Mouse (Mus musculus) kidney, adult 18-20 months (tissue): Measurements from ENCODE around the gene Pkhd1.

Experiments used
- DNase-seq: peaks from one replicate; pipeline ENCODE4 v3.0.0; 2021

The Pkhd1 gene

DNA sequence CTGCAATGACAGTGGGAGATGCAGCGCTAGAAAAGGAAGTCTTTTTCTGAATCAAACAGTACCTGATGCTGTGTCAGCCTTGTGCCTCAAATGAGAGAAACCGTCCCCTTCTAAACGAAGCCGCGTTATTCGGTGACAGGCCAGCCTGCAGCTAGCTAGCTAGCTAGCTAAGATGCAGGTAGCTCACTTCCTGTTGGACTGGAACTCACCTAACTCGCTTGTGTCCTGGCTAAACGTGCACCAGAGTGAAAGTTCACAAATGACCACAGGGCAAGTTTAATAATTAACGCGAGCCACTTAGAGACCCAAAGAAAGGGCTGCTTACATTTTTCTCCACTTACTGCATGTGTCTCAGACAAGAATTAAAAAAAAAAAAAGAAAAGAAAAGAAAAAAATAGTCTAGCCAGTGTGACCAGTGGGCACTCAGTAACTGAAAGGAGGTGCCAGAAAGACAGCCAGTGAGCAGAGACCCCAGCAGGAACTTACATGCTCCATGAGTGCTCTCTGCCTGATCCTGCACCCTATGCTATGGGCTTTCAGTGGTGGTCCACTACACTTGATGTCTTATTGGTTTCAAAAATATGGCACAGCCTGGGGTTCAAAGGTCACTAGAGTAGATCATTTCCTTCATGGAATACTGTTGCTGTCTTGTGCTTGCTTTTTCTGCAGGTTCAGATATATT lies at the start of gene Pkhd1:
Gene Pkhd1, minus strand, starts transcription at position 216 of the 682 bp plus-strand sequence.
- peak; percentile 73 for DNase-seq

DNA sequence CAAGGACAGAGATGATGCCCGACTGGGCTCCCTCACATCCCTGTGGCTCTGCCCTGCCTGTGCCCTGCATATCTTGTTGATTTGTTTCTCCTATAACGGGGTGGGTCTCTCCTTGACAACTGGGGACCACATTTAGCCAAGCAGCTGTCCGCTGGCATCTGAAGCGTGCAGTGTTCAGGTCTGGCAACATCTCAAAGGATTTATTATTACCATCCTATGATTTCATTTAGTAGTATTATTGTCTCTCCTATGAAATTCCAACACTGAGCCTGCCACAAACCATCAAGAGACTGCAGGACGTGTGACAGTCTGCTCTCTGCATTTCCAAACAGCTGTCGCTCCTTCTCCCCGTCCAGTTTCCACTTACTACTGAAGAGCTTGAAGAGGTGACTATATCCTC lies 49.7 kb upstream of the Pkhd1 start:
- DNase-seq, result no peak

DNA sequence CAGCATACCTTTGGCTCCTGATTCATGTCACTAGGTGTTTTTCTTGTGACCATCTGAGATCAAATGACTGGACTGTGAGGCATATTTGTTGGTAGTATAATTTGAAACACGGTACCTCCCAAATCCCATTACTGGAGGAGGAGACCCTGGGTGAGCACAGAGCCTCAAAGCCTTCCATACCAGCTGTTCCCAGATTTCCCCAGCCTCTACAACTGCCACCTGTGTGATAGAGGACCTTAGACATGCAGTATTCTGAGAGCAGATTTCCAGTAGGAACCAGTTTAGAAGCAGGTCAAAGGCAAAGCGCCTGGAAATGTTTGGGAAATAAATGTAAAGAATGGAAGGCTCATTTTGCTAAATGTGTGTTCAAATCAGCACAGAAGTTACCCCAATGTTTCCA lies 48.4 kb upstream of the Pkhd1 start:
- DNase-seq, result no peak

DNA sequence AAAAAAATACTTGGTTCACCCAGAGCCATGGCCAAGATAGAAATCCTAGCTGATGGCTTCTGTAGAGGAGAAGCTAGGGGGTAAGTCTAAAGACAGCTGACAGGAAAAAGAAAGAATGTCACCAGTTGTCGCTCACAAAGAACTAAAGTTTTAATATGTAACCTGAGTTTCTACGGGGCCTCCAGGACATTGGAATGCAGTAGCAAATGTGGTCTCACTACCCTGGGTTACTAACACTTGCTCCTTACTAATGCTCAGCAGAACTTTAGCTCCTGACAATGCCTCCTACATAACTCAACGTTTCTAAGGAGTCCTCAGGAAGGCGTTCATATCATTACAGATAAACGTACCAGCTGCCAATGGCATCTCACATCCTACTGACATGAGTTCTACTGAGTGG lies 37.2 kb upstream of the Pkhd1 start:
- peak; percentile 41 for DNase-seq

DNA sequence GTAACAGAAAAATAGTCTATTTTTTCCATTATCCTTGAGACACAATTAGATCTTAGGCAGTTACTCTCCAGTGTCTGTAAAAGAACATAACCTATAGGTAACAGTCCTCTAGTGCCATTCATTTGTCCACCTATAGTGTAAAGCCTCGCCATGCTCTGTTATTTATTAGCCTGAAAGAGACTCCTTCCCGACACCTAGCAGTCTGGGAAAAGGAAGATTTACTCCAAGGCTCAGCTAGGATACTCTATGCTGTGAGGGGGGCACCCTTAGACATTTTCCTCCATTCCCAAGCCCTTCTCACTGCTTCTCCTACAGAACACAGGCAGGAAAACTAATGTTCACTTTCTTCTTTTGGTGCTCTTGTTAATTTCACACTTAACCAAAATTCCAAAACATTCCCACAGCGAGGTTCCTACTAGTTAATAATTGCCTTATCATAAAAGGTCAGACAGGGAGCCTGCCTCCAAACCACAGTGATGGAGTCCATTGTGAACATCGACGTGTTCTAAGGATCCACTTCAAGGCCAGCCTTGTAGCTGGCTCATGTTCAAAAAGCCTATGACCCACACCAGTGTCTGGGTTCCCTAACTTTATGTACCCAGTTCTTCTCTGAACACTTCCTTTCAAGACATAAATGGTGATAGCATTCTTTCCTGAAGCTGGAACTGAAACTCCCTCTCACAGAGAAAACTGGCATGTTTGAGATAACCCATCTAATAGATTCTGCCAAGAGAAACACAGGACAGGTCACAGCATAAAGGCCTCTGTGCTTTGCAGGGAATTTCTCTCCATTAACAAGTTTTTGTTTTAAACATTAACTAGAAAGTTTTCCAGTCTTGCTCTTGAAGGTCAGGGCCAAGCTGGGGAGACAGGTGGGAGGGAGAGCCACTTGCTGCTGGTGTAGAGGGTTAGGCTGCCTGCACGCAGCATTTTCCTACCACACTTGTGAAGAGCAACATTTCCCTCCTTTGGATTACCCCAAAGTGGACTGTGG lies 35.9 kb upstream of the Pkhd1 start:
- DNase-seq, result peak; percentile 69

DNA sequence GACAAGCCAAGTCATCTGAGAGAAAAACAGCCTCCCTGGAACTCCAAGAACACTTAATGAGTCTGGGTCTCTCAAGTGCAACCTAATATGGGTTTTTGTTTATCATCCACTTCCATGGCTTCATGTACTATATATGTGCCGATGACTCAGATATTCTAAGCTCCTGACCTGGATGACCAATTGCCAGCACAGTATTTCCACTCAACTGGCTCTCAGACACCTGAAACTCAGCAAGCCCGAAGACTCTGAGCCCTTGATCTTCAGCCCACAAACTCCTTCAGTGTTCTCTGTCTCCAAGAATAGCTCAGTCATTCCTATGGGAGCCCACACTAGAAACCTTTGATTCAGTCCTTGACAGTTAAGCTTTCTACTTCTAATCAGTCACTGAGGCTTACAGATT lies 17.0 kb upstream of the Pkhd1 start:
- DNase-seq, result no peak

DNA sequence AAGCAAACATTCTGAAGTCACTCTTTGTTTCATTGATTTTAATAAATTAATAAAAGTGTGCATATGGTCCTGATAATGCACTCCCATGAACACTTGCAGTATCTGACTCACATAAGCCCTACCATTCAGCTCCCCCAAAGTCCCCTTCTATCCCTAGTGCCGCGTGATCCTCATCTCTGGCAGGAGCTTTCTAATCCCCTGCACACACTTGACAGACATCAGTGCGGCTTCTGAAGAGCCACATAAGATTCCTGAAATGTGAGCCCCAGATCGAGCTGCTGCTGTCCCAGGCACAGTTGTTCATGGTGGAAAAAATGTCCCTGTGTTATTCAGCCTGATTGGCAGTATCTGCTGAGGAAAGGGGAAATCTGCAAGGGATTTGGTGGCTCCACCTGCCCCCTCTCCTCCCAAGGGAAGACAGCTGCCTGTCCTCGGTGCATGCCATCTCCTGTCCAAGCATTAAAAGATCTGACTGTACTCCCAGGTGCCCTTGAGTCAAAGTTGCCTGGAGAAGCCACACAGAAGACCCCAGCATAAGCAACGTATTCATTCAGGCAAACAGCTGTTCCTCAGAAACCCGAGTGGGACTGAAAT lies 15.5 kb upstream of the Pkhd1 start:
- DNase-seq, result no peak

DNA sequence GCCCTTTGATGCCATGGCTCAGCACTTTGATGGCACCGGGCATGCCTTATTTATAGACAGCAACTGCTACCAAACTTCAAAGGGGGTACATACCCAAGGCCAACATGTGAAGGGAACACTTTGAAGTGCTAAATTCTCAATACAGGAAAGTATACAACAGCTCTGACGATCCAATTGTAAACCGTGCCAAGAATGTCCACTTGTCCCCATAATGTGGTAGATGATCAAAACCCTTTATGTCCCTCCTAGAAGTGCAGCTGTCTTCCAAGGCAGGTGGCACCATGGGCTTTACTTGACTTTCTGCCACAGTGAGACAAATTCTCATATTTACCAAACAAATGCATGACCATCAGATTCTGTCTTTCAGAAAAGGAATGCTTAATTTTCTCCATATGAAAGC lies 6.7 kb upstream of the Pkhd1 start:
- DNase-seq, result no peak

DNA sequence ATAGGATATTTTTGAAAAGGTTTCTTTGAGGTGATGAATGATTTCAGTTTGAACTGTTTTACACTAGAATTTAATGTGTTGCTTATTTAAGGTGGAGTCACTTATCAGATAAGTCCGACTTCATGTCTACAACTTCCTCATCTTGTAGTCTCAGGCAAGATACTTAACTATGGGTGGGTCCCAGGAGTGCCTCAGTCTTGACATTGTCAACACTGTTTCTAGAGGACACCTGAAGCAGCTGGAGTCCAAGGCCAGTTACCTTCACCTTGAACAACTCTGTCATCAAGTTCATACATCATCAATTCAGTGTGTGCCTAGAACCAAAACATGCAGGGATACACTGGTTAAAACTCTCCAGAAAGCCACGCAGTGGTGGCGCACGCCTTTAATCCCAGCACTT lies 5.5 kb upstream of the Pkhd1 start:
- DNase-seq, result no peak

DNA sequence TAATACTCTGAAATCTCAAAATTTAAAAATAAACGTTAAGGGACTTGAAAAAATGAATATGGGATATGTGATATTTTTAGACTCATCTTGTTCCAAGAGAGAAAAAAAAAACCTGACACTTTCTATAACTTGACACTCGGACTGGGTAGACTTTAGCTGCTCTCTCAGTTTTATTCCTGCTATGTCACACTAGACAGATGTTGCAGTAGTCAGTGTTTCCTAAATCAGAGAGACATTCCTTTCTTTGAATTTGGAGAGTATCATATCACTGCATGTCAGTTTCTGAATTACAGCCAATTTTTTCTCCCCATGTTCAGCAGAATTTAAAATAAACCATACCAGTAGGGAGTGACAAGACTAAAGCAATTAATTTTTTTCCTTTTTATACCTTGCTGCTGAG lies 2.7 kb upstream of the Pkhd1 start:
- DNase-seq, result no peak

DNA sequence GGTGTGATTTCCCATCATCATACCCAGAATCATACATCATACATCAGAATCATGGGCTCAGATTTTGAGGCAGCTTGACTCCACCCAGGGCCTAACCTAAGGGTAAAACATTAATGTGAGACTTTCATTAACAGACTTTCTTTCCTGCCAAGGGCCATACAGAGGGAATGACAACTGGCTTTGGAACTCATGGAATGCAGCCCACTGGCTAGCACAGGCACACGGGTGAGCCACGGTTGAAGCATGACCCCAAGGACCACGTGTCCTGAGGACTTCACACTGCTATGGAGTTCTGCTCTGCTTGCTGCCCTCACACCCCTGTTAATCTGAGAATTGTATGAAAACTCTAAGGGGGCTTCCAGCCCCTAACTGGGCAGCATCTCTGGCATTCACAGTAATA lies 1.5 kb upstream of the Pkhd1 start:
- DNase-seq, result peak; percentile 79

DNA sequence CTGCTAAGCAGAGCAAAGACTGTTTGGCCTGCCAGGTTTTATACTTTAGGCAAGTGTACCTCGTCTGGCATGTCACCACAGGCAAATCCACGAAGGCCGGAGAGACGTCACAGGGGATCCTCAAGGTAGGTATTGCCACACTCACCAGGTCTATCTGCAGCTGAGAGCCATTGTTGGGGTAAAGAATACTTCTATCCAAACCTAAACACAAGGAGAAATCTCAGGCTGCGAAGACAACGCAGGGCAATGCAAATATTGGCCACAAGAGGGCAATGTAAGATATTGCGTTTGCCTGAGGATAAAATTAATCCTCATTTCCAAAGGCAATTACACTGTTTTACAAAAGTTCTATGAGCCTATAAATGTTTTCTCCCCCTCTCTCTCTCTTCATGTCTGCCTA lies 5.2 kb downstream of the Pkhd1 start:
- DNase-seq, result peak; percentile 61

DNA sequence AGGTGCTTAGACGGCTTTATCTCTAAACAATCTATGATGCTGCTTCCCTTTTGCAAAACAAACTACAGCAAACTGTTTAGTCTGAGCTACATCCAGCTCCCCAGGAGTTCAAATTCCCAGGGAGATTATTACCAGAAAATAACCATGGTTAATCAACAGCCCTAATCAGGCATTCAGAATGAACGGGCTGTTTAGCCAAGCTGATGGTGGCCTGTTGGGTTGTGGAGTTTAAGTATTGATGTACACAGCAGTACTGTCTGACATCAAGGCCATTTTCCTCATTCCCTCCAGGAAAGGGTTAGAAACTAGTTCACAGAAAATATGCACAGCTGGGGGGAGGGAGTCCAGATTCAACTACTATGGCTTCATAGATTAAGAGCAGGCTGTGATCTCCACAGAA lies 12.4 kb downstream of the Pkhd1 start:
- no peak for DNase-seq

DNA sequence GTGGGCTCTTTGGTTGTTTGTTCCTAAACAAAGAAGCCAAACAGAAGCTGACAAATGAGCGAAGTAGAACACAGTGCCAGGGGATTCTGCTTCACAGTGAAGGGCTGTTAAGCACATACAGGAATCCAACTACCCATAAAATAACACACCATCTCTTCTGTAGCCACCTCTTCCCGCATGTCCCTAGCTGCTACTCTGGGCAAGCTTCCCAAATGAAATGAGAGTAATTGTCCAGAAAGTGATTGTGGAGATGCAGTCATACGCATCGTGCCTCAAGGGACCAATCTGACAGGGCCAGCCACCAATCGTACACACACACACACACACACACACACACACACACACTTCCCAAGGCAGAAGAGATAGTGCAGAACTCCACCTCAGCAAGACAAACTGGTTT lies 27.4 kb downstream of the Pkhd1 start:
- DNase-seq, result no peak

DNA sequence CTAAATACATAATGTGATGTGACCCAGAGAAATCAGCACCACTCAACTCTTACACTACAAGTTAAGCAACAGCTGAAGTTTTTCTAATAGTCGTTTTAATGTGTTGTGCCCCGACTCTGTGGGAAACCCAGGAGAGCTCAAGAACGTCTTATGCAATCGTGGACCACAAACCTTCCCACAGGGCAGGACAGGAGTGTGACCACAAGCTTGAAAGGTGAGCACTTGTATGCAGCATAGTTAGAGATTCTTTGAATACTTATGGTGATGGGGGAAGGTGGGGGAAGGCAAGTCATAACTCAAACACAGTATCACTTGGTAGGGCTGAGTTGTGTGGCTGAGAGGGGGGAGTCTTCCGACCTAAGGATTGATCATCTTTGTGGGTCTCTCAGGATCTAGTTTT lies 46.4 kb downstream of the Pkhd1 start:
- no peak for DNase-seq

DNA sequence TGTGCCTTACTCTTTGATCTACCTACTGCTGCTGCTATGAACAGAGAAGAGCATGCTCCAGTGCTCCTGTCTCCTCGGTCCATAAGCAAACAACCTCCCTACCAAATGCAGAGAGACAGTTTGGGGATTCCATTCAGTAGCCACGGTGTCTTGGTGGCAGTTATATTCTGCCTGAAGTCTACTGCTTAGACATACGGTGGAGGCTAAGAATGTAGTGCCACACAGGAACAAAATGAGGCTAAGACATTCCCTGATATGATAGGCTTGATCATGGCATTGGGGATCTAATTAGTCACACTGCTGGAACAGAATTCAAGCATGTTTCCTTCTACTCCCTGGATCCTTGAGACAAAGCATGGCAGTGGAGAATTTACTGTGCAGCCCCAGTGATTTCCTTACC lies 48.4 kb downstream of the Pkhd1 start:
- DNase-seq, result no peak

DNA sequence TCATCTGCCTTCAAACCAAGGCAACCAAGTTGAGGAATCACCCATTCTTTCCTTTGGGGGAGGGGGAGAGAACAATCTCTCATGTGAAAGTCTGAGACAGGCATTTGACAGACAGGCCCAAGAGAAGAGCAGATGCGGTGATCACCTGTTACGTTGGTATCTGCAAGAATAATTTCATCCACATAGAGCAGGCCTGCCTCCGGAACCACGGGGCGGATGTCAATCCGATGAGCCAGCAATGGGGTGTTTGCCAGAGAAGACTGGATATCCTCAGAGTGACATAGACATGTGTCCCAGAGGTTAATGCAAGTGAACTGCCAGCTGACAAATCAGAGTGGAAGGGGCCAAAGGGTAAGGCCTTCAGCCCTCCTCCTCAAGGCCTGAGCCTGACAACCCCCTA lies 59.4 kb downstream of the Pkhd1 start:
- DNase-seq, result no peak

DNA sequence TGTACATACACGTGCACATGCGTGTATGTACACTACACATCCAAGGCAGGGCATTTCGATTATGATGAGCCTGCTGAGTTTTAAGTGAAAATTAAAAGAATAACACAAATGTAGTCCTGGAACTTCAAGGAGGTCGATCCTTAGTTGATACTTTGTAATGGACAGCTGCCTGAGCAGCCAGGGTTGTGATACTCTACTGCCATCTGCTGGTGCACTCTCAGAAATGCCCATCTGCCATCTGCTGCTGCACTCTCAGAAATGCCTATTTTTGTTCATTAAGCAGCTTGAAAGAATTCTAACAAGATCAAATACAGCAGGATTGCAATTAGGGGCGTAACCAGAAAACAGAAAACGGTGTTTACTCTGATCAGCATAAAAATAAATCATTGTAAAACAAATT lies 63.5 kb downstream of the Pkhd1 start:
- peak; percentile 36 for DNase-seq

DNA sequence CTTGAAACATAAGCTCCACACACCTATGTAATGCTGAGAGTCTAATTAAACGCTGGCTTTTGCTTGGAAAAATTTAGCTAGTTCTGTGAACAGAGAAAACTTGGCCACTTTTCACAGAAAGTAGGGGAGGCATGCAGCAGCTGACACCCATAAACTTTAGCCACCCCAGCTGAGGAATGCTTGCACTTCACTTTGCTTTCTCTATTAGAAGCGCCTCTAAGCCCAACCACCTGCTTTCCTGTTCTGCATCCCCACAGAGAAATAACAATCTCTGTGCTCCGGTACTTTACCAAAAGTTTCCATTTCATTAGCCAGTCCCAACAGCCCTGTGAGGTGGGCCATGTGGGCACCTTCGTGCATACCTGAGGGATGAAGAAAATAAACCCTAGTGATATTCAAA lies 66.5 kb downstream of the Pkhd1 start:
- no peak for DNase-seq

DNA sequence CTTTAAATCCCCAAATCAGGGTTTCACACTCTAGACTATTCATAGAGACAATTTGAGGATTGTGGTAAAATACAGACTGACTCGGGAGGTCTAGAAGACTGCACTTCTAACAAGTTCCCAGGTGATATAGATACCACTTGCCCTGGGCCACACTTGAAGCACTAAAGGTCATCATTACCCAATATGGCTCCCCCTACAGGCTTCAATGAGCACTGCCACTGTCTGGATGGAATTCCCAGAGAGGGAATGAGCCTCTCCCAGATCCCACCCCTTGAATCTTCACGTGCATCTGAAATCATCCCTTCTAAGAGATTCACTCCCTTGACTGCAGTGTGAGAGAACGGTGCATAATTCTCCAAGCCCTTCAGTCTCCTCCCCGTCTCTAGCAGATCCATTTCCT lies 73.3 kb downstream of the Pkhd1 start:
- DNase-seq, result no peak

DNA sequence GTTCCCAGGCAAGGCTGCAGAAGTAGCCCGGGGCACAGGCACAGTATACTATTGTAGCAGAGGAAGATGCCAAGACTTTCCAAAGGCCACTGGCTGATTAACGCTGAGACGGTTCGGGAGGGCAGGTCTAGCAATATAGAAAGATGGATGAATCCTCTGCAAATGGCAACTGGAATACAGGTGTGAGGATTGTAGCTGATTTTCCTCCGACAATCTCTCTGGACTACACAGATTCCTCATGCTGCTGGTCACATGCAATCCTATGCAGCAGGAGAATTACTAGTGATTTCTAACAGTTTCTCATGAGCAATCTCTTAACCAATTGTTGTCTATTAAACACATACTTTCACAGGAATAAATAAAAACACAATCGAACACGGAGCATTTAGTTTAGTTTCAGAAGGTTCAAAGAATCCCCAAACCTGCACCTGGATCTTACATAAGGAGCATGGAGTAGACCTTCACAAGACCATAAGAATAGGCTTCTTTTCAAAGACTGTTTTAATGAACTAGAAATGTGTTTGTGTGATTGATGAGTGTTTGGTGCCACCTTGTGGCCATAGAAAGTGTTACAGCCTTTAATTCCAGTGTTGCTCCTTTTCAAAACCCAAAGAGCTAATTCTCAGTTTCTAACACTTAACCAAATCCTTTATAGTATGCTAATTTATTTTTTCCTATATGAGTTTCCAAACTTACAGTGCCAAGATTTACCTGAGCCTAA lies 104.3 kb downstream of the Pkhd1 start:
- peak; percentile 41 for DNase-seq

DNA sequence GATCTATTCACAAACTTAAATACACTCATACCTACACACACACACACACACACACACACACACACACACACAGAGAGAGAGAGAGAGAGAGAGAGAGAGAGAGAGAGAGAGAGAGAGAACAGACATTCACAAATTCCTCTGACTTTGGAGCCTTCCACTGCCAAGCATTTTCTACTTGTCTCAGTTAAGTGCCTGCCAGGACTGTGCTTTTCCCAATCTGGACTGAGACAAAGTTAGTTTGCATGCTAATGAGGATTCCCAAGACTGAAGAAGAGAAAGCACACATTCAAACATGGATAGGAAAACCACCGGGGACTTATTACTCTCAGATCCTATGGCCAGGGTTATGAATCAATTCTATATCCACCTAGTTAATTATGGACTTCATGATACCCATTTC lies 118.9 kb downstream of the Pkhd1 start:
- no peak for DNase-seq

DNA sequence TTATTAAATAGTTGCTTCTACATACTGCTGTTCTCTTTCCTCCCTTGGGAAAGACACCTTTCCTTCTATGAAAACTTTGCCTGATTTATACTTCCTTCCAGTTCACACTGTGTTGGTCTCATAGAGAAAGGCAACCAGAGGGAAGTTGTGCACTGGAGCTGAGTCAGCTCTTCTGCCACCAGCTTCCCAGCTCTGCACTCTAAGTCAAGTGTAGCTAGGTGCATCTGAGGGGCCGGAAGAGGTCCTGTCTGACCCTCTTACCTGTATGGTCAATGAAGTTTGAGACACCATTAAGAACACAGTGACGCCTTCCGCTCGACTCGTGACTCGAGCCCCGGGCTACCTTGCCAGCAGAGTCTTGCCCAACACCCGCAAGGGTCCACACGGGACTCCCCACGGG lies 131.8 kb downstream of the Pkhd1 start:
- no peak for DNase-seq
